Mouse (Mus musculus): ENCODE data around the gene Sez6l2. TPM values are rescaled to one million over a fixed set of nuclear protein-coding genes. Genes with fewer than 3 reads are reported as not detected.

Sez6l2 gene
- total and polyA plus RNA-seq, 3 experiments, result 0.22 to 8.0 (median 0.34) TPM

- H3K36me3 ChIP-seq (replicated peaks), result no peaks in the 10 kb centered on the region
- H3K27me3 ChIP-seq (ENCODE audit: insufficient read depth, low read length), result no peaks in the 10 kb centered on the region
- ATAC-seq (ENCODE audit: extremely low read depth, insufficient number of reproducible peaks, low FRiP score, poor library complexity, severe bottlenecking) (no peak), DNase-seq (ENCODE audit: low spot score) (no peak)
- H3K4me3 ChIP-seq (ENCODE audit: low read depth, low read length), result no peak within 1 kb of the TSS
- no peaks in the 10 kb centered on the region for H3K9me3 ChIP-seq (replicated peaks)
- TF ChIP-seq CTCF (IDR thresholded peaks at IDR 0.05; ENCODE audit: low read depth, low read length) (no peak), GATA1 (IDR thresholded peaks at IDR 0.05; ENCODE audit: borderline replicate concordance, low read length) (no peak), TAL1 (conservative IDR thresholded peaks at IDR 0.05; ENCODE audit: low read depth, low read length) (no peak), POLR2AphosphoS5 (IDR thresholded peaks at IDR 0.05; ENCODE audit: insufficient replicate concordance, low read depth, low read length) (no peak), GATA2 (IDR thresholded peaks at IDR 0.05; ENCODE audit: borderline replicate concordance, low read depth, low read length) (no peak)
- H3K4me1 ChIP-seq (ENCODE audit: insufficient read depth, low read depth, low read length), result peaks cover 35% of the 10 kb centered on the region
Observed at GRCm38 (mm10) chr7:126922624-126923060, 27.7 kb upstream of the Sez6l2 start, which contains the start of gene Tmem219. Tmem219 (minus strand) TSS chr7:126922917.

- H3K36me3 ChIP-seq (replicated peaks), result no peaks in the 10 kb centered on the region
- no peaks in the 10 kb centered on the region for H3K27me3 ChIP-seq (ENCODE audit: insufficient read depth, low read length)
- H3K9me3 ChIP-seq (replicated peaks), result no peaks in the 10 kb centered on the region
- TF ChIP-seq GATA1 (IDR thresholded peaks at IDR 0.05; ENCODE audit: borderline replicate concordance, low read length) (no peak), TAL1 (conservative IDR thresholded peaks at IDR 0.05; ENCODE audit: low read depth, low read length) (no peak), CTCF (IDR thresholded peaks at IDR 0.05; ENCODE audit: low read depth, low read length) (no peak), GATA2 (IDR thresholded peaks at IDR 0.05; ENCODE audit: borderline replicate concordance, low read depth, low read length) (no peak), POLR2AphosphoS5 (IDR thresholded peaks at IDR 0.05; ENCODE audit: insufficient replicate concordance, low read depth, low read length) (no peak)
- ATAC-seq (ENCODE audit: extremely low read depth, insufficient number of reproducible peaks, low FRiP score, poor library complexity, severe bottlenecking) (no peak), DNase-seq (ENCODE audit: low spot score) (no peak)
- H3K4me3 ChIP-seq (ENCODE audit: low read depth, low read length), result no peak overlapping the region
- H3K4me1 ChIP-seq (ENCODE audit: insufficient read depth, low read depth, low read length), result peaks cover 42% of the 10 kb centered on the region
Observed at GRCm38 (mm10) chr7:126923999-126924398, 26.4 kb upstream of the Sez6l2 start.

- no peak overlapping the region; the same call in 1 of the 2 replicates for H3K4me3 ChIP-seq (ENCODE audit: low read depth, low read length)
- no peak for TF ChIP-seq CTCF (IDR thresholded peaks at IDR 0.05; ENCODE audit: low read depth, low read length)
- no peak for TF ChIP-seq POLR2AphosphoS5 (IDR thresholded peaks at IDR 0.05; ENCODE audit: insufficient replicate concordance, low read depth, low read length)
- no peak for TF ChIP-seq TAL1 (conservative IDR thresholded peaks at IDR 0.05; ENCODE audit: low read depth, low read length)
- TF ChIP-seq GATA2 (IDR thresholded peaks at IDR 0.05; ENCODE audit: borderline replicate concordance, low read depth, low read length), result no peak
- no peak for TF ChIP-seq GATA1 (IDR thresholded peaks at IDR 0.05; ENCODE audit: borderline replicate concordance, low read length)
- H3K27me3 ChIP-seq (ENCODE audit: insufficient read depth, low read length), result no peaks in the 10 kb centered on the region
- H3K36me3 ChIP-seq (replicated peaks), result peaks cover 16% of the 10 kb centered on the region
- H3K4me1 ChIP-seq (ENCODE audit: insufficient read depth, low read depth, low read length), result peaks cover 64% of the 10 kb centered on the region
- peak; percentile 47 for DNase-seq (ENCODE audit: low spot score)
- peak; percentile 54 for ATAC-seq (ENCODE audit: extremely low read depth, insufficient number of reproducible peaks, low FRiP score, poor library complexity, severe bottlenecking)
- H3K9me3 ChIP-seq (replicated peaks), result no peaks in the 10 kb centered on the region
Observed at GRCm38 (mm10) chr7:126926299-126926698, 24.1 kb upstream of the Sez6l2 start.

GRCm38 (mm10) chr7:126928384-126929037 lies 21.9 kb upstream of the Sez6l2 start, which contains the start of gene Kctd13:
Kctd13 (plus strand) TSS chr7:126928879.
- Histone ChIP-seq H3K36me3 (replicated peaks) (peaks cover 38% of the 10 kb centered on the region), H3K9me3 (replicated peaks) (no peaks in the 10 kb centered on the region), H3K4me1 (ENCODE audit: insufficient read depth, low read depth, low read length) (peaks cover 70% of the 10 kb centered on the region), H3K27me3 (ENCODE audit: insufficient read depth, low read length) (no peaks in the 10 kb centered on the region), H3K4me3 (ENCODE audit: low read depth, low read length) (peak within 1 kb of the TSS; percentile 83)
- no peak for TF ChIP-seq POLR2AphosphoS5 (IDR thresholded peaks at IDR 0.05; ENCODE audit: insufficient replicate concordance, low read depth, low read length)
- no peak for TF ChIP-seq TAL1 (conservative IDR thresholded peaks at IDR 0.05; ENCODE audit: low read depth, low read length)
- TF ChIP-seq GATA1 (IDR thresholded peaks at IDR 0.05; ENCODE audit: borderline replicate concordance, low read length), result no peak
- TF ChIP-seq GATA2 (IDR thresholded peaks at IDR 0.05; ENCODE audit: borderline replicate concordance, low read depth, low read length), result no peak
- no peak for TF ChIP-seq CTCF (IDR thresholded peaks at IDR 0.05; ENCODE audit: low read depth, low read length)
- peak; percentile 98 for DNase-seq (ENCODE audit: low spot score)
- peak; percentile 59 for ATAC-seq (ENCODE audit: extremely low read depth, insufficient number of reproducible peaks, low FRiP score, poor library complexity, severe bottlenecking)

GRCm38 (mm10) chr7:126929046-126929445 lies 21.3 kb upstream of the Sez6l2 start:
- DNase-seq (ENCODE audit: low spot score) (no peak), ATAC-seq (ENCODE audit: extremely low read depth, insufficient number of reproducible peaks, low FRiP score, poor library complexity, severe bottlenecking) (no peak)
- no peaks in the 10 kb centered on the region for H3K9me3 ChIP-seq (replicated peaks)
- peak overlapping the region; percentile 83 for H3K4me3 ChIP-seq (ENCODE audit: low read depth, low read length)
- H3K4me1 ChIP-seq (ENCODE audit: insufficient read depth, low read depth, low read length), result peaks cover 65% of the 10 kb centered on the region
- peaks cover 42% of the 10 kb centered on the region for H3K36me3 ChIP-seq (replicated peaks)
- TF ChIP-seq POLR2AphosphoS5 (IDR thresholded peaks at IDR 0.05; ENCODE audit: insufficient replicate concordance, low read depth, low read length), result no peak
- TF ChIP-seq GATA1 (IDR thresholded peaks at IDR 0.05; ENCODE audit: borderline replicate concordance, low read length), result no peak
- TF ChIP-seq CTCF (IDR thresholded peaks at IDR 0.05; ENCODE audit: low read depth, low read length), result no peak
- no peak for TF ChIP-seq TAL1 (conservative IDR thresholded peaks at IDR 0.05; ENCODE audit: low read depth, low read length)
- no peak for TF ChIP-seq GATA2 (IDR thresholded peaks at IDR 0.05; ENCODE audit: borderline replicate concordance, low read depth, low read length)
- no peaks in the 10 kb centered on the region for H3K27me3 ChIP-seq (ENCODE audit: insufficient read depth, low read length)

GRCm38 (mm10) chr7:126932652-126933051 lies 17.7 kb upstream of the Sez6l2 start:
- ATAC-seq (ENCODE audit: extremely low read depth, insufficient number of reproducible peaks, low FRiP score, poor library complexity, severe bottlenecking) (no peak), DNase-seq (ENCODE audit: low spot score) (no peak)
- H3K9me3 ChIP-seq (replicated peaks), result no peaks in the 10 kb centered on the region
- peaks cover 77% of the 10 kb centered on the region for H3K36me3 ChIP-seq (replicated peaks)
- no peaks in the 10 kb centered on the region for H3K27me3 ChIP-seq (ENCODE audit: insufficient read depth, low read length)
- H3K4me3 ChIP-seq (ENCODE audit: low read depth, low read length), result no peak overlapping the region
- TF ChIP-seq POLR2AphosphoS5 (IDR thresholded peaks at IDR 0.05; ENCODE audit: insufficient replicate concordance, low read depth, low read length), result no peak
- no peak for TF ChIP-seq TAL1 (conservative IDR thresholded peaks at IDR 0.05; ENCODE audit: low read depth, low read length)
- no peak for TF ChIP-seq GATA1 (IDR thresholded peaks at IDR 0.05; ENCODE audit: borderline replicate concordance, low read length)
- no peak for TF ChIP-seq GATA2 (IDR thresholded peaks at IDR 0.05; ENCODE audit: borderline replicate concordance, low read depth, low read length)
- TF ChIP-seq CTCF (IDR thresholded peaks at IDR 0.05; ENCODE audit: low read depth, low read length), result no peak
- H3K4me1 ChIP-seq (ENCODE audit: insufficient read depth, low read depth, low read length), result peaks cover 35% of the 10 kb centered on the region

All from G1E (cell line).